Mouse (Mus musculus): ENCODE measurements around the gene Elf2. TPM values are rescaled to one million over a fixed set of nuclear protein-coding genes. Genes with fewer than 3 reads are reported as not detected.

Gene Elf2
- polyA plus RNA-seq, 1 experiment from 2014 or later: 53.6 TPM

DNA sequence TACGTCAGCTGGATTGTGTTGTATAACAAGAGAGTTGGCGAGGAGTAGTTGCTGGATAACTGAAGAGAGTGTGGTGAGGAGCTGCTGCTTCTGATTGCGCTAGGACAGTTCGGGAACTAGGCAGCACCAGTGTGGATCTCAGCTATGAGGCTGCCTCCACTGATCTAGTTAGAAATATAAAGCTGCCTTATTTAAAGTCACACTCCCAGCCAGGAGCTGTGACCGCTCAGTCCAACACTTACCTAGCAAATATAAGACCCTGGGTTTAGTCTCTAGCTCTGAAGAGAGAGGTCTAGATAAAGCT, 105.8 kb downstream of the Elf2 start:
- Histone ChIP-seq H3K27ac (replicated peaks) (no peak overlapping the region), H3K36me3 (0 out of 2 replicates have a peak, but pooled peaks cover 3% of the 10 kb centered on the region), H3K9me3 (no peaks in the 10 kb centered on the region), H3K4me1 (0 out of 2 replicates have a peak, but pooled peaks cover 7% of the 10 kb centered on the region), H3K27me3 (no peaks in the 10 kb centered on the region), H3K9ac (replicated peaks) (no peak overlapping the region), H3K4me2 (replicated peaks) (no peak overlapping the region), H3K4me3 (no peak overlapping the region)
- WGBS: 70% methylated on average over 5 of the region's 5 CpGs
- peak; percentile 60 for ATAC-seq (replicated peaks)

DNA sequence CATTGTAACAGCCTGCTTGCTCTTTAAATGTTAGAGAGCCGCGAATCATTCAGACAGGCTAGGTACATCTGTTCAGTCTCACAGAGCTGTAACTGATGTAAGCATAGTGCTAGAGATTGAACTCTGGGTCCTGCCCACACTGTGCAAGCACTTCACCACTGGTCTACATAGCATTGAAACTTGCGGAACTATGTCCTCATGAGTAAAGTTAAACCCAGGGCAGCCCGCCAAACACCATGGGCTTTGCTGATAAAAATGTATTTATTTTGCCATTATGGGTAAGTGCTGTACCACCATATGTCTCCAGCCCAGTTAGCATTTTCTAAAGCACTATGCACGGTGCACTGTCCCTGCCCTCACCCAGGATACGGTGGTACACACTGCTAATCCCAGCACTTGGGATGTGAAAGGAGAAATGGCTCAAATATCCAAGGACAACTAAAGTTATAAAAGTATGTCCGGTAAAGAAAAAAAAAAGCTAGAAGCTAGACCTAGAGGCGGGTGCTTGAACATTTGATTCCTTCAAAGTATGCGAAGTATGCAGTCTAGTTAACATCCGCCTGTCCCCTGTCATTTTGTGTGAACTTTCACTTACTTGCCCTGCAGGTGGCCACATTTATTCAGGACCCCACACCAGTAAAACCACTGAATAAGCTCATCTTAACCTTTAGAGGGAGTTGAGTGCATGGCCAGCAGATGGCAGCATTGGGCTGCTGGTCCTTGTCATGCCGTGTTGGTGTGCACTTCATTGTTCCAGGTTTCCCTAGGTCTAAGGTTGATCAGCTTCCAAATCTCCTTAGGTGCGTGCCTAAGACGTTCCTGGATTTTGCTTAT, 106.3 kb downstream of the Elf2 start:
- Histone ChIP-seq H3K9ac (replicated peaks) (no peak overlapping the region), H3K36me3 (no peaks in the 10 kb centered on the region), H3K4me2 (replicated peaks) (no peak overlapping the region), H3K27me3 (no peaks in the 10 kb centered on the region), H3K27ac (replicated peaks) (no peak overlapping the region), H3K4me3 (no peak overlapping the region), H3K9me3 (no peaks in the 10 kb centered on the region), H3K4me1 (peaks cover 12% of the 10 kb centered on the region; the same call in 1 of the 2 replicates)
- ATAC-seq (replicated peaks): peak; percentile 81
- WGBS: 48% methylated on average over 13 of the region's 13 CpGs

- Histone ChIP-seq H3K4me2 (replicated peaks) (no peak overlapping the region), H3K9me3 (no peaks in the 10 kb centered on the region), H3K27me3 (no peaks in the 10 kb centered on the region), H3K9ac (replicated peaks) (no peak overlapping the region), H3K27ac (replicated peaks) (no peak overlapping the region), H3K4me3 (no peak overlapping the region), H3K36me3 (no peaks in the 10 kb centered on the region), H3K4me1 (peaks cover 17% of the 10 kb centered on the region)
- 0 out of 2 replicates have a peak, but pooled peaks have one; percentile 11 for ATAC-seq (replicated peaks)
- WGBS: 84% methylated on average over 5 of the region's 5 CpGs
Observed at GRCm38 (mm10) chr3:51233474-51233873, 107.0 kb downstream of the Elf2 start.

GRCm38 (mm10) chr3:51232205-51232910, 108.1 kb downstream of the Elf2 start:
- 97% methylated on average over 3 of the region's 3 CpGs for WGBS
- no peak overlapping the region for H3K4me3 ChIP-seq
- no peaks in the 10 kb centered on the region for H3K9me3 ChIP-seq
- H3K4me1 ChIP-seq: peaks cover 17% of the 10 kb centered on the region
- H3K27me3 ChIP-seq: no peaks in the 10 kb centered on the region
- no peak overlapping the region for H3K4me2 ChIP-seq (replicated peaks)
- H3K9ac ChIP-seq (replicated peaks): no peak overlapping the region
- H3K36me3 ChIP-seq: no peaks in the 10 kb centered on the region
- ATAC-seq (replicated peaks): no peak
- H3K27ac ChIP-seq (replicated peaks): no peak overlapping the region

- H3K36me3 ChIP-seq: no peaks in the 10 kb centered on the region
- H3K9ac ChIP-seq (replicated peaks): no peak overlapping the region
- H3K27me3 ChIP-seq: no peaks in the 10 kb centered on the region
- H3K4me1 ChIP-seq: peaks cover 19% of the 10 kb centered on the region
- H3K27ac ChIP-seq (replicated peaks): no peak overlapping the region
- no peak overlapping the region for H3K4me2 ChIP-seq (replicated peaks)
- no peaks in the 10 kb centered on the region for H3K9me3 ChIP-seq
- no peak overlapping the region for H3K4me3 ChIP-seq
- WGBS: 62% methylated on average over 3 of the region's 3 CpGs
- no peak for ATAC-seq (replicated peaks)
Observed at GRCm38 (mm10) chr3:51231499-51231898, 109.0 kb downstream of the Elf2 start.

DNA sequence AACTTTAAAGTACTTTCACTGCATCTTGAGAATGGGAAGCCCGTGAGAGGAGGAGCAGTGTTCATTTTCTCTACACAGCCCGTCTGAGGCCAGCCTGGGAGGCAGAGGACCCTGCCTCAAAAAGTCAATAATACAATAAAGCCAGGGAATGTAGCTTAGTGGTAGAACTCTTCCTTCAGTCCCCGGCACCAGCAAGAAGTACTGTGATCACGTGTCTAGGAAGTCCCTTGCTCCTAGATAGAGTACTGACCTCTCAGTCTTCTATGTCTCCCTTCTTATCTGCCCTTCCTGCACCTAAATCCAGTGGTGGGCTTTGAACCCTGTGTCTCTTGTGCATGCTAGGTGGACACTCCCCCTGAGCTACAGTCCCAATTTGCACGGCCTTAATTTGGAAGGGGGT, 109.6 kb downstream of the Elf2 start:
- peaks cover 25% of the 10 kb centered on the region for H3K4me1 ChIP-seq
- H3K27me3 ChIP-seq: no peaks in the 10 kb centered on the region
- H3K9ac ChIP-seq (replicated peaks): no peak overlapping the region
- no peak overlapping the region for H3K4me2 ChIP-seq (replicated peaks)
- H3K9me3 ChIP-seq: no peaks in the 10 kb centered on the region
- no peak overlapping the region for H3K27ac ChIP-seq (replicated peaks)
- H3K36me3 ChIP-seq: no peaks in the 10 kb centered on the region
- ATAC-seq (replicated peaks): no peak
- no peak overlapping the region for H3K4me3 ChIP-seq
- 81% methylated on average over 5 of the region's 5 CpGs for WGBS

DNA sequence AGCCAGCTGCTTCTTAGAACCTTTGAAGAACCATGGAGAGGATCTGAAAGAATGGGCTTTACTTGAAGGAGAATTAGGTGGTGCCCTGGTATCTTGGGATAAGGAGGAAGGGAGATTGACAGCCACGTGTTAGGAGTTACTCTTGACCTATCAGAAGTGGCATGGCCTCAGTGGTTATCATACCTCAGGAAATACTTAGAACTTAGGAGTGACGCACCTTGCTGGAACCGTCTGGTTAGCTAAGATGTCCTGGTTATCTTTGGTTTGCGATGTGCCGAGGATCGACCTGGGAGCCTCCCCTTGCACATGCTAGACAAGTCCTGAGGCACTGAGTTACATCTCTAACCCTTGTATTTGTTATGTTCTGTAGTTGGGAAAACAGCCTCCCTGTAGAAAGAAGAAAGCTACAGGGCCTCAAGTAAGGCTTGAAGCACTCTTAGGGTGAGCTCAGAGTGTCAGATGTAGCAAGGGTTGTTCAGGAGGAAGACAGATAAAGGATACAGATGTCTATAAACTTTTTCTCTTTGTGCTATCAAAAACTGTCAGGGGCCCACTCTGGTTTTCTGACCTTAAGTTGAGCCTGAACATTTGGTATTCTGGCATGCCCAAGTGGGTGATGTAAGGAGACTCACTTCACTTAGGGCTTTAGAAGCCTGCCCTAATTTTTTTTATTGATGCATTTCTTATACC, 110.2 kb downstream of the Elf2 start:
- no peaks in the 10 kb centered on the region for H3K27me3 ChIP-seq
- H3K27ac ChIP-seq (replicated peaks): no peak overlapping the region
- no peaks in the 10 kb centered on the region for H3K9me3 ChIP-seq
- ATAC-seq (replicated peaks): no peak
- H3K36me3 ChIP-seq: no peaks in the 10 kb centered on the region
- no peak overlapping the region for H3K4me3 ChIP-seq
- no peak overlapping the region for H3K9ac ChIP-seq (replicated peaks)
- no peak overlapping the region for H3K4me2 ChIP-seq (replicated peaks)
- 96% methylated on average over 6 of the region's 6 CpGs for WGBS
- H3K4me1 ChIP-seq: peaks cover 30% of the 10 kb centered on the region

GRCm38 (mm10) chr3:51229226-51229625, 111.2 kb downstream of the Elf2 start:
- ATAC-seq (replicated peaks): no peak
- H3K27me3 ChIP-seq: no peaks in the 10 kb centered on the region

GRCm38 (mm10) chr3:51228821-51229205, 111.7 kb downstream of the Elf2 start:
- H3K4me3 ChIP-seq: no peak overlapping the region
- 71% methylated on average over 9 of the region's 9 CpGs for WGBS
- peaks cover 30% of the 10 kb centered on the region for H3K4me1 ChIP-seq
- H3K4me2 ChIP-seq (replicated peaks): no peak overlapping the region
- no peak for ATAC-seq (replicated peaks)
- H3K27ac ChIP-seq (replicated peaks): peak overlapping the region; percentile 20
- H3K27me3 ChIP-seq: no peaks in the 10 kb centered on the region
- no peaks in the 10 kb centered on the region for H3K36me3 ChIP-seq
- H3K9ac ChIP-seq (replicated peaks): no peak overlapping the region
- no peaks in the 10 kb centered on the region for H3K9me3 ChIP-seq

More at GRCm38 (mm10) chr3:51229226-51229625, 111.2 kb downstream of the Elf2 start:
- H3K9ac ChIP-seq (replicated peaks): no peak overlapping the region
- 57% methylated on average over 3 of the region's 3 CpGs for WGBS
- H3K27ac ChIP-seq (replicated peaks): peak overlapping the region; percentile 20; the same call in 1 of the 2 replicates
- peaks cover 26% of the 10 kb centered on the region for H3K4me1 ChIP-seq
- H3K4me3 ChIP-seq: no peak overlapping the region
- no peaks in the 10 kb centered on the region for H3K9me3 ChIP-seq
- H3K4me2 ChIP-seq (replicated peaks): no peak overlapping the region
- no peaks in the 10 kb centered on the region for H3K36me3 ChIP-seq

DNA sequence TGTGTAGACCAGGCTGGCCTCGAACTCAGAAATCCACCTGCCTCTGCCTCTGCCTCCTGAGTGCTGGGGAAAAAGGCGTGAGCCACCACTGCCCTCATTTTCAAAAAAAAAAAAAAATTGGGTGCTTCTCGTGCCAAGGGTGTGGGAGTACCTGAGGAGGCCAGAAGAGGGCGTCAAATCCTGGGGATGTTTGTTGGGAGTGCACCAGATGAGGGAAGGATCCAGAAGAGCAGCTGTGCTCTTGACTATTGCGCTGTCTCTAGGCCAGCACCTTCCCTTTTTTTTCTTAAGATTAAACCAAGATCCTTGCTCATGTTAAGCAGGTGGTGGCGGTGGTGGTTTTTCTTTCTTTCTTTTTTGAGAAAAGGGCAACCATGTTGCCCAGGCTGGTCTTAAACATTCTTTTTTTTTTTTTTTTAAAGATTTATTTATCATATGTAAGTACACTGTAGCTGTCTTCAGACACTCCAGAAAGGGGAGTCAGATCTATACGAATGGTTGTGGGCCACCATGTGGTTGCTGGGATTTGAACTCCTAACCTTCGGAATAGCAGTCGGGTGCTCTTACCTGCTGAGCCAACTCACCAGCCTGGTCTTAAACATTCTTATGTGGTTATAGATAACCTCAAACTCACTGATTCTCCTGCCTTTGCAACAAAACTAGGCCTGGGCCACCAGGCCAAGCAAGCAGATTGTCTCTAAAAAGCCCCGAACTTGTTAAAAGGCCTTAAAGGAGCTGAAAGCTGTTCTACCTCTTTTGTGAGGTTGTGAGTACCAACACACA, 112.2 kb downstream of the Elf2 start:
- no peaks in the 10 kb centered on the region for H3K27me3 ChIP-seq
- no peak overlapping the region for H3K4me2 ChIP-seq (replicated peaks)
- H3K4me3 ChIP-seq: no peak overlapping the region
- peak overlapping the region; percentile 20 for H3K27ac ChIP-seq (replicated peaks)
- no peak overlapping the region for H3K9ac ChIP-seq (replicated peaks)
- WGBS: 79% methylated on average over 10 of the region's 10 CpGs
- H3K4me1 ChIP-seq: peaks cover 35% of the 10 kb centered on the region
- no peak for ATAC-seq (replicated peaks)
- no peaks in the 10 kb centered on the region for H3K36me3 ChIP-seq
- no peaks in the 10 kb centered on the region for H3K9me3 ChIP-seq

- no peak overlapping the region for H3K4me2 ChIP-seq (replicated peaks)
- no peak for ATAC-seq (replicated peaks)
- H3K9me3 ChIP-seq: no peaks in the 10 kb centered on the region
- H3K9ac ChIP-seq (replicated peaks): no peak overlapping the region
- H3K4me3 ChIP-seq: 0 out of 2 replicates have a peak overlapping the region, but pooled peaks have one; percentile 98
- H3K4me1 ChIP-seq: peaks cover 36% of the 10 kb centered on the region
- no peaks in the 10 kb centered on the region for H3K36me3 ChIP-seq
- no peak overlapping the region for H3K27ac ChIP-seq (replicated peaks)
- no peaks in the 10 kb centered on the region for H3K27me3 ChIP-seq
- 90% methylated on average over 3 of the region's 3 CpGs for WGBS
Observed at GRCm38 (mm10) chr3:51226601-51227000, 113.9 kb downstream of the Elf2 start.
